27 mouse cellular contexts compared by ENCODE assay signal in genomic region chr7:132950613-132951012, GRCm38 (mm10). TPM values are rescaled to one million over a fixed set of nuclear protein-coding genes. Genes with fewer than 3 reads are reported as not detected.
DNase-seq lines count a peak whose midpoint lies in the region; ATAC-seq and TF ChIP-seq lines count a peak whose summit lies in the region.
"Had no signal": no experiment of that assay in that cellular context is flagged by ENCODE, and none has a peak within 500 bp of the region (broad histone marks: within the 10 kb centered on the region; RNA-seq: fewer than 3 reads in every experiment).

No protein-coding gene starts in this region.

- H3K4me2 ChIP-seq in liver, postnatal 0 days (ENCODE audit: low read depth, low read length): peak overlapping the region; percentile 36
- no peak overlapping the region for H3K4me2 ChIP-seq in liver, embryonic 11.5 days
- H3K4me2 ChIP-seq in lung, embryonic 16.5 days (ENCODE audit: low read depth, low read length): no peak overlapping the region
- no peak overlapping the region for H3K4me2 ChIP-seq in stomach, postnatal 0 days (replicated peaks; ENCODE audit: low read depth)
- H3K4me2 ChIP-seq: forebrain, embryonic 13.5 days; heart, embryonic 13.5 days; hindbrain, embryonic 12.5 days; hindbrain, embryonic 15.5 days had no signal

- H3K27me3 ChIP-seq in liver, postnatal 0 days (ENCODE audit: insufficient read depth, low read length): no peaks in the 10 kb centered on the region
- H3K27me3 ChIP-seq in liver, embryonic 11.5 days (replicated peaks; ENCODE audit: control insufficient read depth, insufficient read depth, low read length): no peaks in the 10 kb centered on the region
- H3K27me3 ChIP-seq in lung, embryonic 16.5 days (ENCODE audit: control insufficient read depth, insufficient read depth, low read depth, low read length): no peaks in the 10 kb centered on the region
- no peaks in the 10 kb centered on the region for H3K27me3 ChIP-seq in stomach, postnatal 0 days (ENCODE audit: control insufficient read depth, insufficient read depth, low read length)
- H3K27me3 ChIP-seq: CH12.LX; forebrain, embryonic 13.5 days; heart, embryonic 13.5 days; hindbrain, embryonic 12.5 days; hindbrain, embryonic 15.5 days; Patski had no signal

- 0 out of 2 replicates have a peak overlapping the region, but pooled peaks have one; percentile 5 for H3K4me3 ChIP-seq in liver, postnatal 0 days (ENCODE audit: low read depth, low read length)
- no peak overlapping the region for H3K4me3 ChIP-seq in liver, embryonic 11.5 days (ENCODE audit: low read depth, low read length)
- H3K4me3 ChIP-seq in lung, embryonic 16.5 days (ENCODE audit: low read length): no peak overlapping the region
- no peak overlapping the region for H3K4me3 ChIP-seq in stomach, postnatal 0 days (ENCODE audit: low read depth, low read length)
- H3K4me3 ChIP-seq: forebrain, embryonic 10.5 days; forebrain, embryonic 13.5 days; heart, adult 2 months; heart, embryonic 10.5 days; heart, embryonic 13.5 days; hindbrain, embryonic 12.5 days; hindbrain, embryonic 15.5 days had no signal

- no peak for TF ChIP-seq CTCF in liver, postnatal 0 days (IDR thresholded peaks at IDR 0.05; ENCODE audit: low read depth)
- TF ChIP-seq CTCF in stomach, postnatal 0 days (IDR thresholded peaks at IDR 0.05; ENCODE audit: low read depth): no peak

- DNase-seq in liver, postnatal 0 days: no peak
- no peak for DNase-seq in liver, embryonic 11.5 days (ENCODE audit: low spot score)
- DNase-seq in lung, postnatal 14 days: no peak
- peak; percentile 10 for DNase-seq in lung, postnatal 25 days (ENCODE audit: low spot score)
- no peak for DNase-seq in stomach, postnatal 0 days (ENCODE audit: low spot score)
- no peak for DNase-seq in heart, postnatal 4 days
- DNase-seq: adrenal gland, postnatal 10 days; adrenal gland, postnatal 36 days; B cell, adult 2 months; cerebellum, adult 18-20 months; cerebellum, adult 9-10 months; cerebellum, postnatal 14 days; gastrocnemius, postnatal 10 days; gastrocnemius, postnatal 36 days; heart, adult 2 months; heart, postnatal 14 days had no signal

- H3K9ac ChIP-seq in liver, postnatal 0 days (replicated peaks): no peak overlapping the region
- H3K9ac ChIP-seq in liver, embryonic 11.5 days (ENCODE audit: low read depth, low read length): no peak overlapping the region
- no peak overlapping the region for H3K9ac ChIP-seq in lung, embryonic 16.5 days (ENCODE audit: low read length)
- no peak overlapping the region for H3K9ac ChIP-seq in stomach, postnatal 0 days (ENCODE audit: low read length)
- H3K9ac ChIP-seq: forebrain, embryonic 13.5 days; heart, embryonic 13.5 days; hindbrain, embryonic 12.5 days; hindbrain, embryonic 15.5 days had no signal

- WGBS in liver, postnatal 0 days (ENCODE audit: insufficient replicate concordance): 76% methylated on average over 3 of the region's 3 CpGs
- WGBS in liver, embryonic 11.5 days: 85% methylated on average over 3 of the region's 3 CpGs
- 58% methylated on average over 3 of the region's 3 CpGs for WGBS in lung, embryonic 16.5 days
- WGBS in stomach, postnatal 0 days: 63% methylated on average over 3 of the region's 3 CpGs

- no peaks in the 10 kb centered on the region for H3K9me3 ChIP-seq in liver, postnatal 0 days (ENCODE audit: low read length)
- H3K9me3 ChIP-seq in liver, embryonic 11.5 days (ENCODE audit: control insufficient read depth, low read length): no peaks in the 10 kb centered on the region
- no peaks in the 10 kb centered on the region for H3K9me3 ChIP-seq in lung, embryonic 16.5 days (ENCODE audit: control insufficient read depth, low read length)
- H3K9me3 ChIP-seq in stomach, postnatal 0 days (ENCODE audit: control insufficient read depth, low read length): no peaks in the 10 kb centered on the region
- H3K9me3 ChIP-seq: forebrain, embryonic 10.5 days; forebrain, embryonic 13.5 days; G1E; heart, embryonic 10.5 days; heart, embryonic 13.5 days; hindbrain, embryonic 12.5 days; hindbrain, embryonic 15.5 days had no signal

- ATAC-seq in liver, postnatal 0 days: no peak
- ATAC-seq in liver, embryonic 11.5 days (replicated peaks; ENCODE audit: low FRiP score): no peak
- ATAC-seq in lung, embryonic 16.5 days (ENCODE audit: low read depth): peak; percentile 86
- no peak for ATAC-seq in stomach, postnatal 0 days (ENCODE audit: low FRiP score, low TSS enrichment)
- ATAC-seq: forebrain, embryonic 13.5 days; forebrain, embryonic 16.5 days; Patski had no signal

- no peak overlapping the region for H3K27ac ChIP-seq in liver, postnatal 0 days (ENCODE audit: low read depth)
- H3K27ac ChIP-seq in liver, embryonic 11.5 days (ENCODE audit: low read depth, low read length): no peak overlapping the region
- H3K27ac ChIP-seq in lung, embryonic 16.5 days (ENCODE audit: low read length): no peak overlapping the region
- no peak overlapping the region for H3K27ac ChIP-seq in stomach, postnatal 0 days (replicated peaks)
- H3K27ac ChIP-seq: forebrain, embryonic 10.5 days; forebrain, embryonic 13.5 days; heart, embryonic 10.5 days; heart, embryonic 13.5 days; hindbrain, embryonic 12.5 days; hindbrain, embryonic 15.5 days had no signal

- H3K4me1 ChIP-seq in liver, postnatal 0 days (ENCODE audit: insufficient read depth): peaks cover 12% of the 10 kb centered on the region; the same call in 1 of the 2 replicates
- H3K4me1 ChIP-seq in liver, embryonic 11.5 days (replicated peaks; ENCODE audit: control insufficient read depth, insufficient read depth, low read length): no peaks in the 10 kb centered on the region
- peaks cover 7% of the 10 kb centered on the region for H3K4me1 ChIP-seq in lung, embryonic 16.5 days (replicated peaks; ENCODE audit: control insufficient read depth, insufficient read depth, low read length)
- H3K4me1 ChIP-seq in stomach, postnatal 0 days (replicated peaks; ENCODE audit: control insufficient read depth, insufficient read depth): no peaks in the 10 kb centered on the region
- H3K4me1 ChIP-seq: forebrain, embryonic 10.5 days; forebrain, embryonic 13.5 days; heart, embryonic 10.5 days; hindbrain, embryonic 12.5 days; hindbrain, embryonic 15.5 days had no signal

- TF ChIP-seq EP300 in liver, postnatal 0 days (IDR thresholded peaks at IDR 0.05; ENCODE audit: low read depth): no peak
- TF ChIP-seq EP300 in stomach, postnatal 0 days (optimal IDR thresholded peaks at IDR 0.05): no peak

- H3K36me3 ChIP-seq in liver, postnatal 0 days (replicated peaks; ENCODE audit: insufficient read depth, low read length): peaks cover 3% of the 10 kb centered on the region
- no peaks in the 10 kb centered on the region; the same call in 1 of the 2 replicates for H3K36me3 ChIP-seq in liver, embryonic 11.5 days (ENCODE audit: control insufficient read depth, insufficient read depth, low read length)
- no peaks in the 10 kb centered on the region for H3K36me3 ChIP-seq in lung, embryonic 16.5 days (ENCODE audit: control insufficient read depth, insufficient read depth, low read length)
- H3K36me3 ChIP-seq in stomach, postnatal 0 days (ENCODE audit: control insufficient read depth, insufficient read depth, low read length): no peaks in the 10 kb centered on the region
- H3K36me3 ChIP-seq: heart, embryonic 10.5 days; hindbrain, embryonic 12.5 days; hindbrain, embryonic 15.5 days had no signal

RNA-seq across cellular contexts. Expression of gene Zranb1, which starts 19.7 kb away (rescaled TPM):
- 10.0 and 11.6 TPM in 2 replicates for polyA plus RNA-seq in liver, postnatal 0 days (2015; fragmentation: Nextera tagmentation; extraction: Ambion mirVana)
- polyA plus RNA-seq in liver, embryonic 11.5 days (2014; fragmentation: Nextera tagmentation; extraction: Ambion mirVana): 9.6 and 10.9 TPM in 2 replicates
- 8.6 and 9.0 TPM in 2 replicates for polyA plus RNA-seq in lung, embryonic 16.5 days (2015; fragmentation: Nextera tagmentation; extraction: Ambion mirVana)
- 16.9 and 17.9 TPM in 2 replicates for polyA plus RNA-seq in stomach, postnatal 0 days (2015; fragmentation: Nextera tagmentation; extraction: Ambion mirVana)
- total RNA-seq in heart, postnatal 4 days (2021): 10 to 100 TPM; 35.0 to 36.1 TPM
